Mouse (Mus musculus): ENCODE results near the gene Pkn1. TPM values are rescaled to one million over a fixed set of nuclear protein-coding genes. Genes with fewer than 3 reads are reported as not detected.
A peak's percentile ranks its signal among the peaks of the same experiment; 100 is the strongest.

Gene Pkn1
- polyA plus RNA-seq, 1 experiment from 2014 or later = 36.1 TPM

- Histone ChIP-seq H3K9ac (ENCODE audit: low read depth, low read length) (no peak overlapping the region), H3K4me3 (ENCODE audit: low read length) (no peak overlapping the region), H3K27me3 (ENCODE audit: control insufficient read depth, insufficient read depth, low read length) (no peaks in the 10 kb centered on the region), H3K27ac (ENCODE audit: low read depth, low read length) (no peak overlapping the region), H3K36me3 (ENCODE audit: control insufficient read depth, insufficient read depth, low read length) (peaks cover 62% of the 10 kb centered on the region), H3K4me2 (replicated peaks; ENCODE audit: low read depth, low read length) (no peak overlapping the region), H3K4me1 (ENCODE audit: control insufficient read depth, insufficient read depth, low read length) (no peaks in the 10 kb centered on the region), H3K9me3 (ENCODE audit: control insufficient read depth, low read length) (no peaks in the 10 kb centered on the region)
- 94% methylated on average over 8 of the region's 8 CpGs for WGBS
- no peak for ATAC-seq (ENCODE audit: low FRiP score, low TSS enrichment)
Observed at GRCm38 (mm10) chr8:83725521-83726102, 26.6 kb upstream of the Pkn1 start.

DNA sequence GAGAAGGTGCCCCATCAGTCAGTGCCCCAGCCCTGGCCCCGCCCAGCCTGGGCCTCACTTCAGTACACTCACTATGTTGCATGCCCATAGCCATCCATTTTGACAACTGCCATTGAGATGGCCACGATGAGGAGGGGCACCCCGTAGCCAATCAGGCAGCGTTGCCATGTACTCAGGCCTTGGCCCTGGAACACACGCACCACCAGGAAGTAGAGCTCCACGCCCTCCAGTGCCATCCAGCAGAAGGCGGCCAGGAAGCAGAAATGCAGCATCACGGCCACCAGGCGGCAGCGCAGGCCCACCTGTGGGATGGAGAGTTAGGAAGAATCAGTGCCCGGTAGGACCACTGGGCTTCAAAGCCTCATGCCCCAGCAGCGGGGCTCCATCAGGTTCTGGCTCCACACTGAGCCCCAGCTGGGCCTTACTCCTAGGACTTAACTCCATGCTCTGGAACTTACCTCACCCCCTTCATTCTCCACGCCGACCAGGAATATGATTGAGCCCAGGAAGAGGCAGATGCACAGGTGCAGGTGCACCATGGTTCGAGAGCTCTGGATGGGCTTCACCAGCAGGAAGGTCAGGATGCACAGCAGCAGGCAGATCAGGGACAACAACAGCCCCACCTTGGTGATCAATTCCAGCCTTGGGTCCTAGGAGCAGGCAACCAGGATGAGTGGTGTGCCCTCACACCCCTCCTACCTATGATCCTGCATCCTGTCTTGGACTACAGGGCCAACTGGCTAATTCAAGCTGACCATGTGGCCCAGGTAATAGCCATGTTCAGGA is 25.9 kb upstream of the Pkn1 start:
- Histone ChIP-seq H3K4me2 (replicated peaks; ENCODE audit: low read depth, low read length) (no peak overlapping the region), H3K4me3 (ENCODE audit: low read length) (no peak overlapping the region), H3K27ac (ENCODE audit: low read depth, low read length) (no peak overlapping the region), H3K9me3 (ENCODE audit: control insufficient read depth, low read length) (no peaks in the 10 kb centered on the region), H3K4me1 (ENCODE audit: control insufficient read depth, insufficient read depth, low read length) (no peaks in the 10 kb centered on the region), H3K27me3 (ENCODE audit: control insufficient read depth, insufficient read depth, low read length) (no peaks in the 10 kb centered on the region), H3K9ac (ENCODE audit: low read depth, low read length) (no peak overlapping the region), H3K36me3 (ENCODE audit: control insufficient read depth, insufficient read depth, low read length) (peaks cover 69% of the 10 kb centered on the region)
- WGBS = 44% methylated on average over 15 of the region's 15 CpGs
- ATAC-seq (ENCODE audit: low FRiP score, low TSS enrichment) = peak; percentile 56

DNA sequence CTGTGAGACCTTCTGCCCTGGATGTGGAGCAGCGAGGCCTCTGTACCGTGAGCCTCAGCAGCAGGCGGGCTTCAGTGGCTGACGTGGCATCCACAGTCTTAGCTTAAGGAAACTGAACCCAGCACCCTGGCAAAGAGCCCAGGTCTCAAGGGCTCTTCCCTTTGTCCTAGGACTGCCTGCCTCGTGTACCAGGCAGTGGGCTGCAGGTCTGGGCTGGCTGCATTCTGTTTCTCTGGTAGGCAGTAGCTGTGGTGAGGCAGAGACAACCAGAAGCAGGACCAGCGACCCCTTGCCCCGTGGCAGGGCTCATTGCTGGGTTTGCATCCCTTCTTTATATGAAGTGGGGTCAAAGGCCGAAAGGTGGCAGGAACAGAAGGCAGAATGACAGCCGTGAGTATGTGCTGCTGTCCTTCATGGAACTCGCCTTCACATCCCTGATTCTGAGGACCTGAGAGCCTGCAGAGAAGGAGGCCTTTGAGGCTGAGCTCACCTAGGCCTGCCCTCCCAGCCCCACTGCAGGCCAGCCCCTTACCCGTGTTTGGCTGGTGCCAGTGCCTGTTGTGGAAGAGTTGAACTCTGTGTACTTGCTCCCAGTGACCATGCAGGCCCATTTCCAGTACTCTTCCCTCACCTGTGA is 24.6 kb upstream of the Pkn1 start:
- H3K27ac ChIP-seq (ENCODE audit: low read depth, low read length) = no peak overlapping the region
- no peaks in the 10 kb centered on the region for H3K4me1 ChIP-seq (ENCODE audit: control insufficient read depth, insufficient read depth, low read length)
- H3K9ac ChIP-seq (ENCODE audit: low read depth, low read length) = no peak overlapping the region
- H3K4me2 ChIP-seq (replicated peaks; ENCODE audit: low read depth, low read length) = no peak overlapping the region
- WGBS = 84% methylated on average over 11 of the region's 11 CpGs
- H3K36me3 ChIP-seq (ENCODE audit: control insufficient read depth, insufficient read depth, low read length) = peaks cover 74% of the 10 kb centered on the region
- no peaks in the 10 kb centered on the region for H3K9me3 ChIP-seq (ENCODE audit: control insufficient read depth, low read length)
- ATAC-seq (ENCODE audit: low FRiP score, low TSS enrichment) = no peak
- H3K27me3 ChIP-seq (ENCODE audit: control insufficient read depth, insufficient read depth, low read length) = no peaks in the 10 kb centered on the region
- no peak overlapping the region for H3K4me3 ChIP-seq (ENCODE audit: low read length)

GRCm38 (mm10) chr8:83722631-83723030 is 23.7 kb upstream of the Pkn1 start:
- Histone ChIP-seq H3K4me1 (ENCODE audit: control insufficient read depth, insufficient read depth, low read length) (no peaks in the 10 kb centered on the region), H3K27ac (ENCODE audit: low read depth, low read length) (no peak overlapping the region), H3K4me3 (ENCODE audit: low read length) (no peak overlapping the region), H3K9me3 (ENCODE audit: control insufficient read depth, low read length) (no peaks in the 10 kb centered on the region), H3K9ac (ENCODE audit: low read depth, low read length) (no peak overlapping the region), H3K36me3 (ENCODE audit: control insufficient read depth, insufficient read depth, low read length) (peaks cover 69% of the 10 kb centered on the region), H3K4me2 (replicated peaks; ENCODE audit: low read depth, low read length) (no peak overlapping the region), H3K27me3 (ENCODE audit: control insufficient read depth, insufficient read depth, low read length) (no peaks in the 10 kb centered on the region)
- ATAC-seq (ENCODE audit: low FRiP score, low TSS enrichment) = no peak
- 88% methylated on average over 12 of the region's 12 CpGs for WGBS

- Histone ChIP-seq H3K27me3 (ENCODE audit: control insufficient read depth, insufficient read depth, low read length) (no peaks in the 10 kb centered on the region), H3K9me3 (ENCODE audit: control insufficient read depth, low read length) (no peaks in the 10 kb centered on the region), H3K9ac (ENCODE audit: low read depth, low read length) (no peak overlapping the region), H3K27ac (ENCODE audit: low read depth, low read length) (no peak overlapping the region), H3K4me2 (replicated peaks; ENCODE audit: low read depth, low read length) (no peak overlapping the region), H3K4me1 (ENCODE audit: control insufficient read depth, insufficient read depth, low read length) (peaks cover 7% of the 10 kb centered on the region), H3K36me3 (ENCODE audit: control insufficient read depth, insufficient read depth, low read length) (peaks cover 69% of the 10 kb centered on the region), H3K4me3 (ENCODE audit: low read length) (no peak overlapping the region)
- ATAC-seq (ENCODE audit: low FRiP score, low TSS enrichment) = no peak
- 87% methylated on average over 25 of the region's 25 CpGs for WGBS
Observed at GRCm38 (mm10) chr8:83721405-83722025, 22.5 kb upstream of the Pkn1 start.

DNA sequence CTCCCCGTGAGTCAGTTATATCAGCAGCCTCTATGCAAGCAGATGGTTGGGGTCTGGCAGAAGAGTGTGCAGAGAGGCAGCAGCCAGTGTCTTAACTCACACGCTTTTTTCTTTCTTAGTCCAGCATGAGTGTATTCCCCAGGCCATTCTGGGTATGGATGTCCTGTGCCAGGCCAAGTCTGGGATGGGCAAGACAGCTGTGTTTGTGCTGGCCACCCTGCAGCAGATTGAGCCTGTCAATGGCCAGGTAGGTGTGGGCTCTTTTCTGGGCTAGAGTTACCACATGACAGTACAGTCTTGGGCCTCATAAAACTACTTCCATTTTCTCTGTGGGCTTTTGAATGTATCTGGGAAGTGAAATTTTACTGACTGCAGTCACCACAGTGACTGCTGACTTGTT is 20.7 kb upstream of the Pkn1 start:
- no peak overlapping the region for H3K4me3 ChIP-seq (ENCODE audit: low read length)
- no peaks in the 10 kb centered on the region for H3K9me3 ChIP-seq (ENCODE audit: control insufficient read depth, low read length)
- no peaks in the 10 kb centered on the region for H3K27me3 ChIP-seq (ENCODE audit: control insufficient read depth, insufficient read depth, low read length)
- no peak for ATAC-seq (ENCODE audit: low FRiP score, low TSS enrichment)
- 92% methylated on average over 2 of the region's 2 CpGs for WGBS
- peaks cover 55% of the 10 kb centered on the region for H3K36me3 ChIP-seq (ENCODE audit: control insufficient read depth, insufficient read depth, low read length)
- H3K4me2 ChIP-seq (replicated peaks; ENCODE audit: low read depth, low read length) = no peak overlapping the region
- no peak overlapping the region for H3K9ac ChIP-seq (ENCODE audit: low read depth, low read length)
- H3K4me1 ChIP-seq (ENCODE audit: control insufficient read depth, insufficient read depth, low read length) = peaks cover 13% of the 10 kb centered on the region
- no peak overlapping the region for H3K27ac ChIP-seq (ENCODE audit: low read depth, low read length)

DNA sequence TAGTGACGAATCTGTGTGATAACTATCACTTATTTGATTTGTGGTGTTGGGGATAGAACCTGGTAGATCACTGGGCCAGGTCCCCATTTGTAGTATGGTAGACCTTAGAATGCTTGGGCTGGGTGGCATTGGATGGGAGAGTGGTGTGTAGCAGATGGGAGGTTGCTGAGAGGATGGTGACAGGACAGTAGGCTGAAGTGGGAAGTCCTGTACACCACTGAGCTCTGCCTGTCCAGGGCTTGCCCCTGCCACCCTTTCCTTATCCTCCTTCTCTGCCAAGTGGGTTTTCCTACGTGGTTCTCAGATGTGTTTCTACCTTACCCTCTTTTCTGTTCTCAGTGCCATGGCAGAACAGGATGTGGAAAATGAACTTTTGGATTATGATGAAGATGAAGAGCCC is 20.1 kb upstream of the Pkn1 start:
- no peak for ATAC-seq (ENCODE audit: low FRiP score, low TSS enrichment)
- whole genome bisulfite sequencing = 88% methylated on average over 2 of the region's 2 CpGs
- Histone ChIP-seq H3K9ac (ENCODE audit: low read depth, low read length) (no peak overlapping the region), H3K27ac (ENCODE audit: low read depth, low read length) (no peak overlapping the region), H3K36me3 (ENCODE audit: control insufficient read depth, insufficient read depth, low read length) (peaks cover 49% of the 10 kb centered on the region), H3K27me3 (ENCODE audit: control insufficient read depth, insufficient read depth, low read length) (no peaks in the 10 kb centered on the region), H3K4me2 (replicated peaks; ENCODE audit: low read depth, low read length) (no peak overlapping the region), H3K4me3 (ENCODE audit: low read length) (no peak overlapping the region), H3K9me3 (ENCODE audit: control insufficient read depth, low read length) (no peaks in the 10 kb centered on the region), H3K4me1 (ENCODE audit: control insufficient read depth, insufficient read depth, low read length) (peaks cover 13% of the 10 kb centered on the region)

- H3K4me3 ChIP-seq (ENCODE audit: low read length) = peak overlapping the region; percentile 82
- H3K4me2 ChIP-seq (replicated peaks; ENCODE audit: low read depth, low read length) = peak overlapping the region; percentile 68
- no peak overlapping the region for H3K27ac ChIP-seq (ENCODE audit: low read depth, low read length)
- H3K9me3 ChIP-seq (ENCODE audit: control insufficient read depth, low read length) = no peaks in the 10 kb centered on the region
- no peak for ATAC-seq (ENCODE audit: low FRiP score, low TSS enrichment)
- 59% methylated on average over 2 of the region's 2 CpGs for WGBS
- peaks cover 13% of the 10 kb centered on the region for H3K4me1 ChIP-seq (ENCODE audit: control insufficient read depth, insufficient read depth, low read length)
- peaks cover 24% of the 10 kb centered on the region for H3K36me3 ChIP-seq (ENCODE audit: control insufficient read depth, insufficient read depth, low read length)
- peak overlapping the region; percentile 86; the same call in 1 of the 2 replicates for H3K9ac ChIP-seq (ENCODE audit: low read depth, low read length)
- H3K27me3 ChIP-seq (ENCODE audit: control insufficient read depth, insufficient read depth, low read length) = no peaks in the 10 kb centered on the region
Observed at GRCm38 (mm10) chr8:83716563-83716962, 17.6 kb upstream of the Pkn1 start.

Measured in kidney, embryonic 14.5 days (tissue).